ENCODE assay signal across 8 mouse cellular contexts in the genomic region with DNA sequence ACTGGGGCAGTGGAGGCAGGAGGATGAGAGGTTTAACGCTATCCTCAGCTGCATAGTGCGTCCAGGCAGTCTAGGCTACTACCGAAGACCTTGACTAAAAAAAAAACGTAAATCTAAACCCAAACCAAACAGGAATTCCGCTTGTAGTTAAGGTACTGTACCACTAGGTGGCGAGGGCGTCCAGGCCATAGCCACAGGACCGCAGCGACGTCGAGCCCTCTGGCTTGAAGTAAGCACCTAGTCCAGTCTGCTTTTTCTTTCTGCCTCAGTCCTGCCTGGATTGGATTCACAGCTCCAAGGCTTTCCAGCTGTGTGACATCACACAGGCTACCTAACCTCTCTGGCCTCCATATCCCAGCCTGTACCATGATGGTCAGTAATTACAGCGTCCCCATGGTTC. TPM values are rescaled to one million over a fixed set of nuclear protein-coding genes. Genes with fewer than 3 reads are reported as not detected.
DNase-seq lines count a peak whose midpoint lies in the region; ATAC-seq and TF ChIP-seq lines count a peak whose summit lies in the region.

No protein-coding gene starts in this region.

- peak; percentile 71 for DNase-seq in liver
- DNase-seq in liver, embryonic 11.5 days (ENCODE audit: low spot score): no peak
- DNase-seq in ES-E14 (ENCODE audit: low read depth, low spot score): no peak
- DNase-seq in adrenal gland, postnatal 25 days: peak; percentile 69
- peak; percentile 85 for DNase-seq in embryonic facial prominence, embryonic 11.5 days (ENCODE audit: low spot score)
- DNase-seq in kidney, postnatal 10 days: peak; percentile 70
- DNase-seq in neural tube, embryonic 11.5 days (ENCODE audit: low spot score): peak; percentile 68
- DNase-seq in layer of hippocampus, postnatal 14 days (ENCODE audit: low spot score in 2 of 2): no peak

- H3K36me3 ChIP-seq in liver, embryonic 11.5 days (ENCODE audit: control insufficient read depth, insufficient read depth, low read length): no peaks in the 10 kb centered on the region
- no peaks in the 10 kb centered on the region for H3K36me3 ChIP-seq in ES-E14 (ENCODE audit: control insufficient read depth, insufficient read depth, low read length, poor library complexity, severe bottlenecking)
- no peaks in the 10 kb centered on the region for H3K36me3 ChIP-seq in embryonic facial prominence, embryonic 11.5 days (replicated peaks; ENCODE audit: control insufficient read depth, insufficient read depth, low read depth, low read length)
- H3K36me3 ChIP-seq in neural tube, embryonic 11.5 days (ENCODE audit: control insufficient read depth, insufficient read depth, low read length): no peaks in the 10 kb centered on the region

- H3K4me3 ChIP-seq in liver, embryonic 11.5 days (ENCODE audit: low read depth, low read length): no peak overlapping the region
- no peak overlapping the region for H3K4me3 ChIP-seq in ES-E14 (ENCODE audit: insufficient read depth in 1 of 2, low read depth in 1 of 2, low read length in 2 of 2, poor library complexity in 1 of 2, severe bottlenecking in 1 of 2)
- no peak overlapping the region for H3K4me3 ChIP-seq in embryonic facial prominence, embryonic 11.5 days (ENCODE audit: low read depth, low read length)
- no peak overlapping the region for H3K4me3 ChIP-seq in neural tube, embryonic 11.5 days (ENCODE audit: low read depth, low read length)

- in situ Hi-C loops in ES-E14 (cut with MboI; ENCODE audit: low sequenced_read_pairs in 2 of 2, unreplicated experiment in 2 of 2): no loop called here

- peaks cover 20% of the 10 kb centered on the region for H3K27me3 ChIP-seq in liver, embryonic 11.5 days (replicated peaks; ENCODE audit: control insufficient read depth, insufficient read depth, low read length)
- peaks cover 2% of the 10 kb centered on the region; the same call in 1 of the 2 replicates for H3K27me3 ChIP-seq in embryonic facial prominence, embryonic 11.5 days (ENCODE audit: control insufficient read depth, insufficient read depth, low read length)
- H3K27me3 ChIP-seq in neural tube, embryonic 11.5 days (ENCODE audit: control insufficient read depth, insufficient read depth, low read length): peaks cover 5% of the 10 kb centered on the region

- H3K27ac ChIP-seq in liver, embryonic 11.5 days (ENCODE audit: low read depth, low read length): no peak overlapping the region
- no peak overlapping the region for H3K27ac ChIP-seq in ES-E14 (ENCODE audit: insufficient read depth, low read depth, low read length, poor library complexity, severe bottlenecking)
- no peak overlapping the region for H3K27ac ChIP-seq in embryonic facial prominence, embryonic 11.5 days (replicated peaks; ENCODE audit: low read depth, low read length)
- H3K27ac ChIP-seq in neural tube, embryonic 11.5 days (ENCODE audit: low read depth, low read length): no peak overlapping the region

- H3K9me3 ChIP-seq in liver, embryonic 11.5 days (ENCODE audit: control insufficient read depth, low read length): no peaks in the 10 kb centered on the region
- no peaks in the 10 kb centered on the region for H3K9me3 ChIP-seq in ES-E14 (ENCODE audit: control insufficient read depth, insufficient read depth, low read depth, low read length)
- no peaks in the 10 kb centered on the region for H3K9me3 ChIP-seq in embryonic facial prominence, embryonic 11.5 days (replicated peaks; ENCODE audit: control insufficient read depth, low read length)
- H3K9me3 ChIP-seq in neural tube, embryonic 11.5 days (ENCODE audit: control insufficient read depth, low read length): no peaks in the 10 kb centered on the region

- 10% methylated on average over 12 of the region's 12 CpGs for WGBS in liver, embryonic 11.5 days
- 10% methylated on average over 12 of the region's 12 CpGs for WGBS in embryonic facial prominence, embryonic 11.5 days
- 12% methylated on average over 12 of the region's 12 CpGs for whole genome bisulfite sequencing in neural tube, embryonic 11.5 days

- ATAC-seq in liver, embryonic 11.5 days (replicated peaks; ENCODE audit: low FRiP score): no peak
- no peak for ATAC-seq in embryonic facial prominence, embryonic 11.5 days (replicated peaks; ENCODE audit: insufficient number of reproducible peaks, low FRiP score, low TSS enrichment, low read depth)
- no peak for ATAC-seq in neural tube, embryonic 11.5 days (ENCODE audit: insufficient read depth, low FRiP score, low TSS enrichment)

- peaks cover 6% of the 10 kb centered on the region for H3K4me1 ChIP-seq in liver, embryonic 11.5 days (replicated peaks; ENCODE audit: control insufficient read depth, insufficient read depth, low read length)
- peaks cover 3 to 14% of the 10 kb centered on the region in 2 experiments; a peak in 1 of 4 replicates for H3K4me1 ChIP-seq in ES-E14 (ENCODE audit: control insufficient read depth in 2 of 2, insufficient read depth in 2 of 2, low read length in 2 of 2, poor library complexity in 1 of 2)
- peaks cover 3% of the 10 kb centered on the region; the same call in 1 of the 2 replicates for H3K4me1 ChIP-seq in embryonic facial prominence, embryonic 11.5 days (ENCODE audit: control insufficient read depth, insufficient read depth, low read length)
- no peaks in the 10 kb centered on the region for H3K4me1 ChIP-seq in neural tube, embryonic 11.5 days (ENCODE audit: control insufficient read depth, insufficient read depth, low read length)

- no peak overlapping the region for H3K4me2 ChIP-seq in liver, embryonic 11.5 days
- no peak overlapping the region for H3K4me2 ChIP-seq in embryonic facial prominence, embryonic 11.5 days (ENCODE audit: low read depth, low read length)
- no peak overlapping the region for H3K4me2 ChIP-seq in neural tube, embryonic 11.5 days (ENCODE audit: low read depth)

- H3K9ac ChIP-seq in liver, embryonic 11.5 days (ENCODE audit: low read depth, low read length): no peak overlapping the region; the same call in 1 of the 2 replicates
- H3K9ac ChIP-seq in ES-E14 (ENCODE audit: insufficient read depth, low read depth, low read length, poor library complexity, severe bottlenecking): no peak overlapping the region
- no peak overlapping the region for H3K9ac ChIP-seq in embryonic facial prominence, embryonic 11.5 days (replicated peaks; ENCODE audit: low read length)
- H3K9ac ChIP-seq in neural tube, embryonic 11.5 days (ENCODE audit: low read length): no peak overlapping the region

TF ChIP-seq in ES-E14, 5 proteins besides CTCF, POLR2A, EP300 and RAD21:
- no peak for TF ChIP-seq HCFC1 (IDR thresholded peaks at IDR 0.05; ENCODE audit: borderline replicate concordance, insufficient read depth, low read length)
- no peak for TF ChIP-seq MAFK (IDR thresholded peaks at IDR 0.05; ENCODE audit: insufficient read depth, low read depth, low read length)
- peak; percentile 90 for TF ChIP-seq ZNF384 (IDR thresholded peaks at IDR 0.05; ENCODE audit: low read depth, low read length)
- TF ChIP-seq ZC3H11A (IDR thresholded peaks at IDR 0.05; ENCODE audit: borderline replicate concordance, low read depth, low read length): peak; percentile 57; the same call in 1 of the 2 replicates
- no peak for TF ChIP-seq CHD2 (IDR thresholded peaks at IDR 0.05; ENCODE audit: low read depth, low read length)

RNA-seq across cellular contexts. Expression of a gene that starts 5.1 kb away (rescaled TPM):
- 0.71 and 0.75 TPM in 2 replicates for polyA plus RNA-seq in liver, embryonic 11.5 days (2014; fragmentation: Nextera tagmentation; extraction: Ambion mirVana)
- 7.9 and 8.8 TPM in 2 replicates for total RNA-seq in ES-E14 (2012; rRNA removed)
- 3.9 TPM in 2 replicates for total RNA-seq in adrenal gland, postnatal 25 days (2021)
- polyA plus RNA-seq in embryonic facial prominence, embryonic 11.5 days (2014; fragmentation: Nextera tagmentation; extraction: Ambion mirVana): 4.7 and 6.4 TPM in 2 replicates
- polyA plus RNA-seq in neural tube, embryonic 11.5 days (2014; fragmentation: Nextera tagmentation; extraction: Ambion mirVana): 4.3 and 5.4 TPM in 2 replicates
- 100 to 1,000 TPM; 270 to 280 TPM for total RNA-seq in layer of hippocampus, postnatal 14 days (2021)

RNA-seq across cellular contexts. Expression of a gene that starts 13.7 kb away (rescaled TPM):
- 1,138 and 1,235 TPM in 2 replicates for polyA plus RNA-seq in liver, embryonic 11.5 days (2014; fragmentation: Nextera tagmentation; extraction: Ambion mirVana)
- total RNA-seq in ES-E14 (2012; rRNA removed): 1,842 and 2,049 TPM in 2 replicates
- total RNA-seq in adrenal gland, postnatal 25 days (2021): 894 and 1,002 TPM in 2 replicates
- polyA plus RNA-seq in embryonic facial prominence, embryonic 11.5 days (2014; fragmentation: Nextera tagmentation; extraction: Ambion mirVana): 919 and 920 TPM in 2 replicates
- 695 and 722 TPM in 2 replicates for polyA plus RNA-seq in neural tube, embryonic 11.5 days (2014; fragmentation: Nextera tagmentation; extraction: Ambion mirVana)
- 100 to 1,000 TPM; 413 to 460 TPM for total RNA-seq in layer of hippocampus, postnatal 14 days (2021)

RNA-seq across cellular contexts. Expression of a gene that starts 15.1 kb away (rescaled TPM):
- not detected in 2 replicates for polyA plus RNA-seq in liver, embryonic 11.5 days (2014; fragmentation: Nextera tagmentation; extraction: Ambion mirVana)
- total RNA-seq in ES-E14 (2012; rRNA removed): not detected in 2 replicates
- total RNA-seq in adrenal gland, postnatal 25 days (2021): not detected in 2 replicates
- polyA plus RNA-seq in embryonic facial prominence, embryonic 11.5 days (2014; fragmentation: Nextera tagmentation; extraction: Ambion mirVana): not detected in 2 replicates
- not detected in 2 replicates for polyA plus RNA-seq in neural tube, embryonic 11.5 days (2014; fragmentation: Nextera tagmentation; extraction: Ambion mirVana)
- total RNA-seq in layer of hippocampus, postnatal 14 days (2021): not detected

RNA-seq across cellular contexts. Expression of a gene that starts 26.9 kb away (rescaled TPM):
- polyA plus RNA-seq in liver, embryonic 11.5 days (2014; fragmentation: Nextera tagmentation; extraction: Ambion mirVana): 19.6 and 26.1 TPM in 2 replicates
- 79.9 and 97.9 TPM in 2 replicates for total RNA-seq in ES-E14 (2012; rRNA removed)
- total RNA-seq in adrenal gland, postnatal 25 days (2021): 194 and 219 TPM in 2 replicates
- polyA plus RNA-seq in embryonic facial prominence, embryonic 11.5 days (2014; fragmentation: Nextera tagmentation; extraction: Ambion mirVana): 37.2 and 37.3 TPM in 2 replicates
- polyA plus RNA-seq in neural tube, embryonic 11.5 days (2014; fragmentation: Nextera tagmentation; extraction: Ambion mirVana): 41.8 and 49.3 TPM in 2 replicates
- 100 to 1,000 TPM; 487 to 502 TPM for total RNA-seq in layer of hippocampus, postnatal 14 days (2021)

Comparison
In these comparisons a context has a peak if more than half of its experiments do, and no peak if none do; other contexts are left out.
1. DNase-seq: peak in liver (single experiment), adrenal gland, postnatal 25 days (single experiment), embryonic facial prominence, embryonic 11.5 days (single experiment), kidney, postnatal 10 days (single experiment) and neural tube, embryonic 11.5 days (single experiment); none in liver, embryonic 11.5 days (single experiment), ES-E14 (single experiment) and layer of hippocampus, postnatal 14 days (0 of 2).
2. RNA of a gene that starts 5.1 kb away (total RNA-seq): 270 to 280 TPM in layer of hippocampus, postnatal 14 days; 7.9 to 8.8 TPM in ES-E14 and 3.9 TPM in adrenal gland, postnatal 25 days; every median in the first group is over 10 times any median in the second.